Mouse (Mus musculus): ENCODE results near the gene Best1.

DNA sequence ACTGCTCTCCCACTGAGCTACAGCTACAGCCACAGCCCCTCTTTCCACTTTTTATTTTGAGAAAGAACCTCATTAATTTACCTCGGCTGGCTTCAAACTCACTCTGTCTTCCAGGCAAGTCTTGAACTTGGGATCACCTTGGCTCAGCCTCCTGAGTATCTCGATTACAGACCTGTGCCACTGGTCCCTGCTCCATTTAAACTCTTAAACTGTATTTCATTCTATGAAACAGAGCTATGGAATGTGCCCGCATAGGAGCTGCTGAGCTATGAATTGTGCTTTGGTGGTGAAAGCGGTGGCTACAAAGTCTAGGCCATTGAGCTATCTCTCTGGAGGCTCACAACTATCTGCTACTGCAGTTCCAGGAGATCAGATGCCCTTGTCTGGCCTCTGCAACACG, 43.5 kb downstream of the Best1 start:
- TF ChIP-seq CTCF (IDR thresholded peaks at IDR 0.05; ENCODE audit: borderline replicate concordance, insufficient read depth, low read length) (no peak), POLR2A (IDR thresholded peaks at IDR 0.05; ENCODE audit: low read depth, low read length) (no peak)
